Mouse (Mus musculus) CD4-positive naive resting alpha-beta T cell, adult 76 days (primary cell): ENCODE data around the gene Gbp9. TPM values are rescaled to one million over a fixed set of nuclear protein-coding genes. Genes with fewer than 3 reads are reported as not detected.

ENCODE experiments used
- total RNA-seq: library from RNA; stranded (reverse); gene quantifications from one replicate; pipeline ENCODE4 v1.2.4, GENCODE M21; 2023

Gbp9 gene
- total RNA-seq: 72.0 TPM

DNA sequence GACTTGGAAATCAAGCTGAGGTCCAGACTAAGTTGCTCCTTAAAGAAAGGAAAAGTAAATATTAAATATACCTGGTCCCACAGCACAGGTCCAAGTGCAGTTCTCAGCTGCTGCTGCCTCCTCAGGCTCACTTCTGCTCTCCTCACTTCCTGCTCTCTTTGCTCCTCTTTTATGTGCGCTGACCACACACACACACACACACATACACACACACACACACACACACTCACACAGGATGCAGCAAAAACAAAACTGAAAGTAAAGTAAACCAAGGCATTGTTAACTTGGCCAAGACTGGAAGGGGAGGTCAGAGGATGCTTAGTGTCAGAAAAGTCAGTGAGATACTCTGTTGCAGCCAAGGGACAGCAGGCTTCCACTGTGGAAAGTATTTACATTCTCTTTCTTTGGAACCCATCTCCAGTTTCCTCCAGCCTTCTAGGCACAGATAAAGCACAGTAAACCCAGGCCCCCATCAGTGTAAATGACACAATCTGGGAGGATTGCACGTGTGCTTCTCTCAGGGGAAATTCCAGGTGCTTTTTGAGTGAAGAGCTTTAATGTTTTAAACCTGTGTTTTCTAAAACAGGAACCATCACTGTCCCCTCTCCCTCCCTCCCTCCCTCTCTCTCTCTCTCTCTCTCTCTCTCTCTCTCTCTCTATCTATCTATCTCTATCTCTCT is at the start of gene Gbp9, which contains the start of the genes Gbp8 and Gbp4:
Gene Gbp9 (minus strand): TSS at position 131 of the 680 bp plus-strand sequence.
Gene Gbp8 (minus strand): TSS at position 132 of the 680 bp plus-strand sequence.
Gene Gbp4 (minus strand): TSS at position 178 of the 680 bp plus-strand sequence.

Other genes starting within 250 kb of the Gbp9 start
- gene Abcg3, start 156.8 kb downstream of the Gbp9 start, total RNA-seq: 13.4 TPM
- gene Gbp8, start within 50 bp of the Gbp9 start, total RNA-seq: 51.1 TPM
- gene Gbp4, start within 50 bp of the Gbp9 start, total RNA-seq: 99.6 TPM
- gene Gbp10, start 100.0 kb upstream of the Gbp9 start, total RNA-seq: 8.1 TPM
- 0.94 TPM for gene Gm43302, start 154.2 kb upstream of the Gbp9 start, total RNA-seq
- gene Gbp6, start 154.2 kb upstream of the Gbp9 start, total RNA-seq: 47.6 TPM